In the genomic region with DNA sequence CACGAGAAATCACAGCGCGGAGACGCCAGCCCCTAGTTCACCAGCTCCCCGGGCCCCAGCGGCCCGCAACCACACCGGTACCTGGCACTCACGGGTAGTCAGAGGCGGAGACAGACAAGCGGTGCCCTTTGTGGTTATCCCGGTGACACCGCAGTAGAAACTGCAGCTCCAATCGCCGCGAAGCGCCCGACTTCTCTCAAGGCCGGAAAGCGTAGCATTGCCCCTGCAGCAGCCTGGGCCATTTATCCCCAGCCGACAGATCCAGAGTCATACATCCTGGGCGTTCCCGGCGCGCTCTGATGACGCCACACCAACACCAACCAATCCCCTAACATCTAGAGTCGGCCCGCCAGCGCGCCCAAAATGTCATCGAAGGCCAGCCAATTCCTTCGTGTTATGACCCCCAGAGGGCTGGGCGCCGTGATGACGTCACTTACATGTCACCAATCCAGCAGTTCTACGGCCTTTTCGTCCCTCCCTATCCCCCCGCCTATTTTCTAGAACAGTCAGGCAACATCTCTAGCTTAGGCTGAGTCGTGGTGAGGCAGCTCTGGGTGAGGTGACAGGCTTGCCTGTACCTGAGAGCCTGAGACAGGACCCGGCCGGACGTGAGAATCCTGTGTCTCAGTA, we compare ENCODE assay signal across 8 mouse cellular contexts. TPM values are rescaled to one million over a fixed set of nuclear protein-coding genes. Genes with fewer than 3 reads are reported as not detected.
A peak's percentile ranks its signal among the peaks of the same experiment; 100 is the strongest.
DNase-seq lines count a peak whose midpoint lies in the region; ATAC-seq and TF ChIP-seq lines count a peak whose summit lies in the region.

Gene Zfand2a (minus strand): TSS at position 365 of the 630 bp plus-strand sequence.

- peaks cover 7% of the 10 kb centered on the region for H3K9me3 ChIP-seq in CH12.LX (replicated peaks; ENCODE audit: low read length)
- no peaks in the 10 kb centered on the region for H3K9me3 ChIP-seq in forebrain, embryonic 11.5 days (ENCODE audit: control insufficient read depth, low read length)
- H3K9me3 ChIP-seq in heart, embryonic 16.5 days (replicated peaks; ENCODE audit: control insufficient read depth, low read length): peaks cover 3% of the 10 kb centered on the region; the same call in 1 of the 2 replicates
- no peaks in the 10 kb centered on the region for H3K9me3 ChIP-seq in liver, embryonic 15.5 days (replicated peaks)
- peaks cover 15% of the 10 kb centered on the region for H3K9me3 ChIP-seq in neural tube, embryonic 12.5 days

- TF ChIP-seq POLR2A in CH12.LX (IDR thresholded peaks at IDR 0.05; ENCODE audit: low read depth, low read length): peak; percentile 95

- no peak for TF ChIP-seq RAD21 in CH12.LX (IDR thresholded peaks at IDR 0.05; ENCODE audit: low read depth, low read length)

- peak; percentile 94 for ATAC-seq in forebrain, embryonic 11.5 days (replicated peaks; ENCODE audit: low FRiP score)
- peak; percentile 99 for ATAC-seq in heart, embryonic 16.5 days (replicated peaks; ENCODE audit: extremely low read depth, insufficient read depth, low FRiP score)
- ATAC-seq in liver, embryonic 15.5 days (ENCODE audit: insufficient read depth): peak; percentile 98
- ATAC-seq in neural tube, embryonic 12.5 days (ENCODE audit: low FRiP score, low read depth): peak; percentile 96

- peaks cover 14% of the 10 kb centered on the region; the same call in 1 of the 2 replicates for H3K79me2 ChIP-seq in CH12.LX (replicated peaks; ENCODE audit: control insufficient read depth, extremely low read depth, insufficient read depth, poor library complexity, severe bottlenecking)

- no peak for TF ChIP-seq EP300 in CH12.LX (IDR thresholded peaks at IDR 0.05; ENCODE audit: low read length)

- H3K4me2 ChIP-seq in CH12.LX (ENCODE audit: insufficient read depth, low read depth, poor library complexity, severe bottlenecking): peak within 1 kb of the TSS; percentile 85
- peak within 1 kb of the TSS; percentile 71 for H3K4me2 ChIP-seq in forebrain, embryonic 11.5 days (ENCODE audit: low read depth, low read length, severe bottlenecking)
- peak within 1 kb of the TSS; percentile 82 for H3K4me2 ChIP-seq in heart, embryonic 16.5 days (ENCODE audit: low read depth, low read length)
- peak within 1 kb of the TSS; percentile 92 for H3K4me2 ChIP-seq in liver, embryonic 15.5 days
- peak within 1 kb of the TSS; percentile 93 for H3K4me2 ChIP-seq in neural tube, embryonic 12.5 days (replicated peaks)

- in situ Hi-C loops in CH12.LX (cut with MboI; ENCODE audit: low pct_ligation_motif_present, low pct_unique_long_range_greater_than_20kb, low sequenced_read_pairs): no loop called here

- H3K27ac ChIP-seq in CH12.LX (ENCODE audit: insufficient read depth, low read depth): peak within 1 kb of the TSS; percentile 2
- no peak within 1 kb of the TSS for H3K27ac ChIP-seq in forebrain, embryonic 11.5 days (ENCODE audit: low read depth, low read length)
- peak within 1 kb of the TSS; percentile 62 for H3K27ac ChIP-seq in heart, embryonic 16.5 days (ENCODE audit: low read length)
- peak within 1 kb of the TSS; percentile 86 for H3K27ac ChIP-seq in liver, embryonic 15.5 days (replicated peaks)
- peak within 1 kb of the TSS; percentile 74; the same call in 1 of the 2 replicates for H3K27ac ChIP-seq in neural tube, embryonic 12.5 days

- no peaks in the 10 kb centered on the region for H3K27me3 ChIP-seq in CH12.LX (replicated peaks)
- no peaks in the 10 kb centered on the region for H3K27me3 ChIP-seq in forebrain, embryonic 11.5 days (ENCODE audit: control insufficient read depth, insufficient read depth, low read length)
- H3K27me3 ChIP-seq in heart, embryonic 16.5 days (ENCODE audit: control insufficient read depth, insufficient read depth, low read length): no peaks in the 10 kb centered on the region
- H3K27me3 ChIP-seq in liver, embryonic 15.5 days: peaks cover 6% of the 10 kb centered on the region; the same call in 1 of the 2 replicates
- no peaks in the 10 kb centered on the region for H3K27me3 ChIP-seq in neural tube, embryonic 12.5 days (replicated peaks)

- H3K36me3 ChIP-seq in CH12.LX (replicated peaks in 1 of 2; ENCODE audit: control insufficient read depth in 1 of 2, insufficient read depth in 1 of 2, low read length in 1 of 2): peaks cover 24 to 35% of the 10 kb centered on the region in 2 experiments
- H3K36me3 ChIP-seq in forebrain, embryonic 11.5 days (ENCODE audit: control insufficient read depth, insufficient read depth, low read length): no peaks in the 10 kb centered on the region
- peaks cover 20% of the 10 kb centered on the region for H3K36me3 ChIP-seq in heart, embryonic 16.5 days (ENCODE audit: control insufficient read depth, insufficient read depth)
- H3K36me3 ChIP-seq in liver, embryonic 15.5 days (replicated peaks): peaks cover 31% of the 10 kb centered on the region
- peaks cover 31% of the 10 kb centered on the region for H3K36me3 ChIP-seq in neural tube, embryonic 12.5 days

- H3K4me1 ChIP-seq in CH12.LX (ENCODE audit: control insufficient read depth in 1 of 2, insufficient read depth in 2 of 2): peaks cover 3 to 11% of the 10 kb centered on the region in 2 experiments; a peak in 3 of 4 replicates
- H3K4me1 ChIP-seq in forebrain, embryonic 11.5 days (replicated peaks; ENCODE audit: control insufficient read depth, insufficient read depth, low read length): peaks cover 2% of the 10 kb centered on the region; the same call in 1 of the 2 replicates
- H3K4me1 ChIP-seq in heart, embryonic 16.5 days (ENCODE audit: control insufficient read depth, insufficient read depth, low read length): peaks cover 12% of the 10 kb centered on the region
- peaks cover 18% of the 10 kb centered on the region for H3K4me1 ChIP-seq in liver, embryonic 15.5 days (replicated peaks)
- H3K4me1 ChIP-seq in neural tube, embryonic 12.5 days: peaks cover 11% of the 10 kb centered on the region

- 1% methylated on average over 42 of the region's 42 CpGs for WGBS in forebrain, embryonic 11.5 days
- 1% methylated on average over 42 of the region's 42 CpGs for WGBS in heart, embryonic 16.5 days
- WGBS in liver, embryonic 15.5 days (ENCODE audit: insufficient replicate concordance): 1% methylated on average over 42 of the region's 42 CpGs
- 2% methylated on average over 42 of the region's 42 CpGs for WGBS in neural tube, embryonic 12.5 days

- DNase-seq in CH12.LX (ENCODE audit: extremely low read depth): peak; percentile 100
- peak; percentile 99 for DNase-seq in c-Kit-positive CD71-positive TER-119-negative erythroid progenitor cells, embryonic 14.5 days (ENCODE audit: low read depth)
- peak; percentile 100 for DNase-seq in forebrain, embryonic 11.5 days (ENCODE audit: low spot score)
- peak; percentile 100 for DNase-seq in kidney, postnatal 36 days
- peak; percentile 99 for DNase-seq in telencephalon, adult 2 months (ENCODE audit: low read depth, low spot score)

- dilution Hi-C loops in CH12.LX (cut with MboI; ENCODE audit: extremely low pct_ligation_motif_present, extremely low pct_unique_long_range_greater_than_20kb, low sequenced_read_pairs): no loop called here

- H3K9ac ChIP-seq in CH12.LX (ENCODE audit: insufficient read depth, low read depth): peak within 1 kb of the TSS; percentile 70
- H3K9ac ChIP-seq in forebrain, embryonic 11.5 days (ENCODE audit: low read length): peak within 1 kb of the TSS; percentile 73
- peak within 1 kb of the TSS; percentile 76 for H3K9ac ChIP-seq in heart, embryonic 16.5 days (ENCODE audit: low read length)
- peak within 1 kb of the TSS; percentile 80 for H3K9ac ChIP-seq in liver, embryonic 15.5 days
- peak within 1 kb of the TSS; percentile 79 for H3K9ac ChIP-seq in neural tube, embryonic 12.5 days

- TF ChIP-seq CTCF in CH12.LX (conservative IDR thresholded peaks at IDR 0.05 in 1 of 2, IDR thresholded peaks at IDR 0.05 in 1 of 2; ENCODE audit: low read depth in 2 of 2, low read length in 2 of 2): no peak

- H3K4me3 ChIP-seq in CH12.LX (replicated peaks in 1 of 3; ENCODE audit: low read depth in 2 of 3, low read length in 2 of 3, poor library complexity in 1 of 3): peak within 1 kb of the TSS; percentile 95 to 99 (median 98)
- H3K4me3 ChIP-seq in forebrain, embryonic 11.5 days (ENCODE audit: low read depth, low read length): peak within 1 kb of the TSS; percentile 85
- peak within 1 kb of the TSS; percentile 77 for H3K4me3 ChIP-seq in heart, embryonic 16.5 days (ENCODE audit: low read length)
- peak within 1 kb of the TSS; percentile 98 for H3K4me3 ChIP-seq in liver, embryonic 15.5 days (replicated peaks)
- H3K4me3 ChIP-seq in neural tube, embryonic 12.5 days: peak within 1 kb of the TSS; percentile 89

TF ChIP-seq in CH12.LX, 34 proteins besides CTCF, POLR2A, EP300 and RAD21 (continues in another document):
- TF ChIP-seq ZKSCAN1 (IDR thresholded peaks at IDR 0.05; ENCODE audit: borderline replicate concordance, low read depth, low read length) (no peak), NELFE (IDR thresholded peaks at IDR 0.05; ENCODE audit: low read depth, low read length) (peak; percentile 95), E2F4 (IDR thresholded peaks at IDR 0.05; ENCODE audit: insufficient replicate concordance, low read depth, low read length) (peak; percentile 95; the same call in 1 of the 2 replicates), JUN (IDR thresholded peaks at IDR 0.05; ENCODE audit: insufficient read depth, low read depth, low read length) (peak; percentile 57), GABPA (IDR thresholded peaks at IDR 0.05; ENCODE audit: insufficient replicate concordance, low read depth, low read length) (peak; percentile 55; the same call in 1 of the 2 replicates), MAFK (IDR thresholded peaks at IDR 0.05; ENCODE audit: insufficient replicate concordance, low read length) (peak; percentile 37; the same call in 1 of the 2 replicates), PAX5 (IDR thresholded peaks at IDR 0.05; ENCODE audit: low read length) (no peak), CHD2 (IDR thresholded peaks at IDR 0.05; ENCODE audit: low read length) (peak; percentile 91), RCOR1 (conservative IDR thresholded peaks at IDR 0.05; ENCODE audit: low read depth, low read length) (no peak), ZMIZ1 (IDR thresholded peaks at IDR 0.05; ENCODE audit: low read depth, low read length) (peak; percentile 89), MEF2A (IDR thresholded peaks at IDR 0.05; ENCODE audit: borderline replicate concordance, low read depth, low read length) (no peak), IRF4 (IDR thresholded peaks at IDR 0.05; ENCODE audit: low read depth, low read length) (peak; percentile 72), SIN3A (IDR thresholded peaks at IDR 0.05; ENCODE audit: low read length) (peak; percentile 99), USF1 (IDR thresholded peaks at IDR 0.05; ENCODE audit: low read depth, low read length) (no peak)

RNA-seq across cellular contexts. Expression of gene Zfand2a, which starts in this region (rescaled TPM):
- total RNA-seq in CH12.LX (2012; rRNA removed) (5.8 and 9.8 TPM in 2 replicates), CH12.LX (2014; rRNA removed) (9.2 and 10.0 TPM in 2 replicates)
- polyA plus RNA-seq in CH12.LX (2012; ENCODE audit: insufficient read length, low read depth): 10.6 and 13.4 TPM in 2 replicates
- polyA plus RNA-seq in forebrain, embryonic 11.5 days (2014; fragmentation: Nextera tagmentation; extraction: Ambion mirVana): 6.4 and 7.9 TPM in 2 replicates
- polyA plus RNA-seq in heart, embryonic 16.5 days (2015; fragmentation: Nextera tagmentation; extraction: Ambion mirVana): 8.1 and 10.0 TPM in 2 replicates
- 2.6 and 3.2 TPM in 2 replicates for polyA plus RNA-seq in liver, embryonic 15.5 days (2015; fragmentation: Nextera tagmentation; extraction: Ambion mirVana)
- 10.1 and 15.2 TPM in 2 replicates for polyA plus RNA-seq in neural tube, embryonic 12.5 days (2016; fragmentation: Nextera tagmentation; extraction: Ambion mirVana)
